Mouse (Mus musculus) neural tube, embryonic 13.5 days (tissue): ENCODE results near the gene Gm20379. TPM values are rescaled to one million over a fixed set of nuclear protein-coding genes. Genes with fewer than 3 reads are reported as not detected.

ENCODE experiments used
- ATAC-seq: fragments of 200-750 bp; cut with Nextera tagmentation; 2 replicates; pipeline ENCODE4 v1.8.0; 2017; ENCODE audit warnings: low read depth, mild to moderate bottlenecking, moderate TSS enrichment, moderate library complexity
- H3K27ac ChIP-seq: fragments of 300-500 bp; sonication (generic); replicated peaks from 2 replicates; pipeline ENCODE4 v1.5.1; 2015; ENCODE audit warnings: moderate library complexity, mild to moderate bottlenecking, inconsistent platforms
- H3K27me3 ChIP-seq: fragments of 300-500 bp; sonication (generic); 2 replicates; pipeline ENCODE4 v1.6.1; 2015; ENCODE audit warnings: mild to moderate bottlenecking, inconsistent platforms
- H3K36me3 ChIP-seq: fragments of 300-500 bp; sonication (generic); 2 replicates; pipeline ENCODE4 v1.6.1; 2015; ENCODE audit warnings: mild to moderate bottlenecking, inconsistent platforms
- H3K4me1 ChIP-seq: fragments of 300-500 bp; sonication (generic); replicated peaks from 2 replicates; pipeline ENCODE4 v1.6.1; 2015; ENCODE audit warnings: inconsistent platforms
- H3K4me2 ChIP-seq: fragments of 300-500 bp; sonication (generic); 2 replicates; pipeline ENCODE4 v1.6.1; 2015; ENCODE audit warnings: inconsistent platforms, mild to moderate bottlenecking, moderate library complexity
- H3K4me3 ChIP-seq: fragments of 300-500 bp; sonication (generic); 2 replicates; pipeline ENCODE4 v1.5.1; 2015; ENCODE audit warnings: mild to moderate bottlenecking, inconsistent platforms
- H3K9ac ChIP-seq: fragments of 300-500 bp; sonication (generic); 2 replicates; pipeline ENCODE4 v1.6.1; 2015; ENCODE audit warnings: moderate library complexity, mild to moderate bottlenecking, inconsistent platforms
- H3K9me3 ChIP-seq: fragments of 300-500 bp; sonication (generic); 2 replicates; pipeline ENCODE4 v1.6.1; 2016; ENCODE audit warnings: inconsistent platforms
- WGBS: fragments of 180-500 bp; shearing (Covaris S2); methylation state at CpG from one replicate; pipeline ENCODE4 v1.1.7; 2015; 5-methylcytosine and 5-hydroxymethylcytosine counted together
- polyA plus RNA-seq: library from polyadenylated mRNA; unstranded; fragments of >200 nt; fragmentation: Nextera tagmentation; extraction: Ambion mirVana; gene quantifications from 2 replicates; pipeline ENCODE4 v1.2.1, GENCODE M21; 2015

The Gm20379 gene
- polyA plus RNA-seq, 1 experiment from 2014 or later: 0.70 TPM

GRCm38 (mm10) chr13:92301754-92302153 is 4.0 kb upstream of the Gm20379 start:
- WGBS: 73% methylated on average over 4 of the region's 4 CpGs
- H3K4me3 ChIP-seq: no peak overlapping the region
- H3K9me3 ChIP-seq: no peaks in the 10 kb centered on the region
- H3K27ac ChIP-seq: no peak overlapping the region
- H3K36me3 ChIP-seq: peaks cover 43% of the 10 kb centered on the region
- 0 out of 2 replicates have a peak, but pooled peaks cover 6% of the 10 kb centered on the region for H3K4me1 ChIP-seq
- no peak for ATAC-seq
- H3K4me2 ChIP-seq: no peak overlapping the region
- no peak overlapping the region for H3K9ac ChIP-seq
- H3K27me3 ChIP-seq: no peaks in the 10 kb centered on the region

- peaks cover 37% of the 10 kb centered on the region for H3K36me3 ChIP-seq
- H3K4me3 ChIP-seq: no peak overlapping the region
- no peak overlapping the region for H3K9ac ChIP-seq
- no peak overlapping the region for H3K27ac ChIP-seq
- H3K9me3 ChIP-seq: no peaks in the 10 kb centered on the region
- 78% methylated on average over 4 of the region's 4 CpGs for WGBS
- ATAC-seq: no peak
- H3K4me1 ChIP-seq: 0 out of 2 replicates have a peak, but pooled peaks cover 6% of the 10 kb centered on the region
- H3K27me3 ChIP-seq: no peaks in the 10 kb centered on the region
- no peak overlapping the region for H3K4me2 ChIP-seq
Measured at GRCm38 (mm10) chr13:92302466-92302865, 3.3 kb upstream of the Gm20379 start.

- Histone ChIP-seq H3K36me3 (peaks cover 40% of the 10 kb centered on the region), H3K27me3 (no peaks in the 10 kb centered on the region), H3K4me2 (no peak overlapping the region), H3K4me3 (no peak overlapping the region), H3K27ac (no peak overlapping the region), H3K9me3 (no peaks in the 10 kb centered on the region), H3K4me1 (0 out of 2 replicates have a peak, but pooled peaks cover 6% of the 10 kb centered on the region), H3K9ac (no peak overlapping the region)
- no peak for ATAC-seq
- 65% methylated on average over 8 of the region's 8 CpGs for WGBS
Measured at GRCm38 (mm10) chr13:92303062-92303948, 2.5 kb upstream of the Gm20379 start.

GRCm38 (mm10) chr13:92304291-92304690 is 1.5 kb upstream of the Gm20379 start:
- Histone ChIP-seq H3K4me3 (no peak overlapping the region), H3K27me3 (no peaks in the 10 kb centered on the region), H3K4me2 (no peak overlapping the region), H3K4me1 (0 out of 2 replicates have a peak, but pooled peaks cover 6% of the 10 kb centered on the region), H3K9me3 (no peaks in the 10 kb centered on the region), H3K36me3 (peaks cover 42% of the 10 kb centered on the region), H3K27ac (no peak overlapping the region), H3K9ac (no peak overlapping the region)
- WGBS: 93% methylated on average over 5 of the region's 5 CpGs
- no peak for ATAC-seq

- Histone ChIP-seq H3K9me3 (no peaks in the 10 kb centered on the region), H3K27ac (no peak overlapping the region), H3K4me3 (no peak overlapping the region), H3K4me2 (no peak overlapping the region), H3K4me1 (no peaks in the 10 kb centered on the region), H3K9ac (no peak overlapping the region), H3K27me3 (no peaks in the 10 kb centered on the region), H3K36me3 (peaks cover 24% of the 10 kb centered on the region)
- no peak for ATAC-seq
- WGBS: 94% methylated on average over 5 of the region's 5 CpGs
Measured at GRCm38 (mm10) chr13:92314613-92315012, 8.8 kb downstream of the Gm20379 start.

GRCm38 (mm10) chr13:92320770-92321169 is 15.0 kb downstream of the Gm20379 start:
- no peak overlapping the region for H3K9ac ChIP-seq
- H3K4me1 ChIP-seq: no peaks in the 10 kb centered on the region
- no peaks in the 10 kb centered on the region for H3K27me3 ChIP-seq
- no peak for ATAC-seq
- H3K27ac ChIP-seq: no peak overlapping the region
- H3K9me3 ChIP-seq: no peaks in the 10 kb centered on the region
- no peak overlapping the region for H3K4me2 ChIP-seq
- 96% methylated on average over 5 of the region's 5 CpGs for WGBS
- H3K36me3 ChIP-seq: peaks cover 26% of the 10 kb centered on the region
- H3K4me3 ChIP-seq: no peak overlapping the region

- no peak for ATAC-seq
- no peaks in the 10 kb centered on the region for H3K27me3 ChIP-seq
- WGBS: 79% methylated on average over 5 of the region's 5 CpGs
- H3K27ac ChIP-seq: no peak overlapping the region
- H3K36me3 ChIP-seq: peaks cover 21% of the 10 kb centered on the region
- no peaks in the 10 kb centered on the region for H3K9me3 ChIP-seq
- no peak overlapping the region for H3K4me3 ChIP-seq
- no peak overlapping the region for H3K4me2 ChIP-seq
- no peak overlapping the region for H3K9ac ChIP-seq
- H3K4me1 ChIP-seq: no peaks in the 10 kb centered on the region
Measured at GRCm38 (mm10) chr13:92326030-92326429, 20.2 kb downstream of the Gm20379 start.

- no peak for ATAC-seq
- Histone ChIP-seq H3K4me3 (no peak overlapping the region), H3K4me2 (no peak overlapping the region), H3K27ac (no peak overlapping the region), H3K9ac (no peak overlapping the region), H3K27me3 (no peaks in the 10 kb centered on the region), H3K9me3 (no peaks in the 10 kb centered on the region), H3K36me3 (0 out of 2 replicates have a peak, but pooled peaks cover 12% of the 10 kb centered on the region), H3K4me1 (no peaks in the 10 kb centered on the region)
- WGBS: 94% methylated on average over 2 of the region's 2 CpGs
Measured at GRCm38 (mm10) chr13:92328000-92328399, 22.2 kb downstream of the Gm20379 start.

GRCm38 (mm10) chr13:92330621-92331020 is 24.8 kb downstream of the Gm20379 start:
- Histone ChIP-seq H3K9me3 (no peaks in the 10 kb centered on the region), H3K27ac (no peak overlapping the region), H3K27me3 (no peaks in the 10 kb centered on the region), H3K4me1 (no peaks in the 10 kb centered on the region), H3K9ac (no peak overlapping the region), H3K36me3 (0 out of 2 replicates have a peak, but pooled peaks cover 7% of the 10 kb centered on the region), H3K4me2 (no peak overlapping the region), H3K4me3 (no peak overlapping the region)
- 88% methylated on average over 3 of the region's 3 CpGs for WGBS
- no peak for ATAC-seq

- 84% methylated on average over 15 of the region's 15 CpGs for WGBS
- H3K27me3 ChIP-seq: no peaks in the 10 kb centered on the region
- no peak overlapping the region for H3K4me3 ChIP-seq
- H3K36me3 ChIP-seq: peaks cover 10% of the 10 kb centered on the region; the same call in 1 of the 2 replicates
- H3K4me2 ChIP-seq: no peak overlapping the region
- ATAC-seq: no peak
- H3K9me3 ChIP-seq: no peaks in the 10 kb centered on the region
- no peaks in the 10 kb centered on the region for H3K4me1 ChIP-seq
- no peak overlapping the region for H3K9ac ChIP-seq
- H3K27ac ChIP-seq: no peak overlapping the region
Measured at GRCm38 (mm10) chr13:92332103-92332879, 26.5 kb downstream of the Gm20379 start.

- H3K9ac ChIP-seq: no peak overlapping the region
- 88% methylated on average over 1 of the region's 1 CpGs for WGBS
- no peak for ATAC-seq
- H3K27me3 ChIP-seq: no peaks in the 10 kb centered on the region
- peaks cover 24% of the 10 kb centered on the region for H3K36me3 ChIP-seq
- H3K27ac ChIP-seq: no peak overlapping the region
- no peak overlapping the region for H3K4me2 ChIP-seq
- H3K9me3 ChIP-seq: no peaks in the 10 kb centered on the region
- no peaks in the 10 kb centered on the region for H3K4me1 ChIP-seq
- H3K4me3 ChIP-seq: no peak overlapping the region
Measured at GRCm38 (mm10) chr13:92336857-92337256, 31.1 kb downstream of the Gm20379 start.

GRCm38 (mm10) chr13:92337773-92338462 is 32.1 kb downstream of the Gm20379 start:
- H3K36me3 ChIP-seq: peaks cover 33% of the 10 kb centered on the region
- no peak overlapping the region for H3K9ac ChIP-seq
- no peaks in the 10 kb centered on the region for H3K4me1 ChIP-seq
- no peak overlapping the region for H3K4me2 ChIP-seq
- no peak overlapping the region for H3K4me3 ChIP-seq
- H3K9me3 ChIP-seq: no peaks in the 10 kb centered on the region
- no peak overlapping the region for H3K27ac ChIP-seq
- ATAC-seq: no peak
- no peaks in the 10 kb centered on the region for H3K27me3 ChIP-seq
- 81% methylated on average over 6 of the region's 6 CpGs for WGBS
